Mouse (Mus musculus): Measurements from ENCODE around the gene 0610030E20Rik.

- TF ChIP-seq POLR2A (IDR thresholded peaks at IDR 0.05; ENCODE audit: borderline replicate concordance, control insufficient read depth, low read depth, low read length) (no peak), CTCF (IDR thresholded peaks at IDR 0.05; ENCODE audit: control insufficient read depth, insufficient read depth, low read length) (no peak)
Observed at GRCm38 (mm10) chr6:72333111-72333510, 14.0 kb upstream of the 0610030E20Rik start.
